Mouse (Mus musculus): ENCODE results near the gene Nrxn2. TPM values are rescaled to one million over a fixed set of nuclear protein-coding genes. Genes with fewer than 3 reads are reported as not detected.

Gene Nrxn2
- polyA plus RNA-seq, 1 experiment from 2014 or later = 54.1 TPM

- Histone ChIP-seq H3K9me3 (ENCODE audit: control insufficient read depth, low read length) (no peaks in the 10 kb centered on the region), H3K27me3 (ENCODE audit: control insufficient read depth, insufficient read depth, low read length) (no peaks in the 10 kb centered on the region; the same call in 1 of the 2 replicates), H3K36me3 (ENCODE audit: control insufficient read depth, insufficient read depth, low read length) (no peaks in the 10 kb centered on the region), H3K4me1 (ENCODE audit: control insufficient read depth, insufficient read depth, low read length) (no peaks in the 10 kb centered on the region), H3K27ac (replicated peaks; ENCODE audit: low read depth, low read length) (no peak overlapping the region), H3K4me3 (replicated peaks; ENCODE audit: low read depth, low read length) (no peak overlapping the region), H3K4me2 (ENCODE audit: low read length) (no peak overlapping the region), H3K9ac (replicated peaks; ENCODE audit: low read length) (no peak overlapping the region)
- WGBS = 72% methylated on average over 8 of the region's 8 CpGs
- no peak for ATAC-seq (ENCODE audit: low FRiP score, low TSS enrichment)
- DNase-seq = no peak
Observed at GRCm38 (mm10) chr19:6407109-6407508, 11.4 kb upstream of the Nrxn2 start.

- 52% methylated on average over 16 of the region's 16 CpGs for WGBS
- Histone ChIP-seq H3K4me2 (ENCODE audit: low read length) (no peak overlapping the region), H3K27me3 (ENCODE audit: control insufficient read depth, insufficient read depth, low read length) (no peaks in the 10 kb centered on the region), H3K4me3 (replicated peaks; ENCODE audit: low read depth, low read length) (no peak overlapping the region), H3K9ac (replicated peaks; ENCODE audit: low read length) (no peak overlapping the region), H3K36me3 (ENCODE audit: control insufficient read depth, insufficient read depth, low read length) (no peaks in the 10 kb centered on the region), H3K4me1 (ENCODE audit: control insufficient read depth, insufficient read depth, low read length) (no peaks in the 10 kb centered on the region), H3K27ac (replicated peaks; ENCODE audit: low read depth, low read length) (no peak overlapping the region), H3K9me3 (ENCODE audit: control insufficient read depth, low read length) (no peaks in the 10 kb centered on the region)
- DNase-seq = no peak
- no peak for ATAC-seq (ENCODE audit: low FRiP score, low TSS enrichment)
Observed at GRCm38 (mm10) chr19:6407816-6408510, 10.6 kb upstream of the Nrxn2 start.

GRCm38 (mm10) chr19:6408749-6409148 is 9.8 kb upstream of the Nrxn2 start:
- no peak overlapping the region for H3K4me3 ChIP-seq (replicated peaks; ENCODE audit: low read depth, low read length)
- no peaks in the 10 kb centered on the region for H3K27me3 ChIP-seq (ENCODE audit: control insufficient read depth, insufficient read depth, low read length)
- ATAC-seq (ENCODE audit: low FRiP score, low TSS enrichment) = no peak
- no peak overlapping the region for H3K9ac ChIP-seq (replicated peaks; ENCODE audit: low read length)
- no peaks in the 10 kb centered on the region for H3K36me3 ChIP-seq (ENCODE audit: control insufficient read depth, insufficient read depth, low read length)
- no peak for DNase-seq
- no peaks in the 10 kb centered on the region for H3K4me1 ChIP-seq (ENCODE audit: control insufficient read depth, insufficient read depth, low read length)
- no peak overlapping the region for H3K27ac ChIP-seq (replicated peaks; ENCODE audit: low read depth, low read length)
- no peaks in the 10 kb centered on the region for H3K9me3 ChIP-seq (ENCODE audit: control insufficient read depth, low read length)
- WGBS = 76% methylated on average over 8 of the region's 8 CpGs
- H3K4me2 ChIP-seq (ENCODE audit: low read length) = no peak overlapping the region

- WGBS = 83% methylated on average over 5 of the region's 5 CpGs
- no peak overlapping the region for H3K4me3 ChIP-seq (replicated peaks; ENCODE audit: low read depth, low read length)
- no peaks in the 10 kb centered on the region for H3K4me1 ChIP-seq (ENCODE audit: control insufficient read depth, insufficient read depth, low read length)
- no peak overlapping the region for H3K4me2 ChIP-seq (ENCODE audit: low read length)
- no peaks in the 10 kb centered on the region for H3K27me3 ChIP-seq (ENCODE audit: control insufficient read depth, insufficient read depth, low read length)
- ATAC-seq (ENCODE audit: low FRiP score, low TSS enrichment) (no peak), DNase-seq (no peak)
- no peak overlapping the region for H3K9ac ChIP-seq (replicated peaks; ENCODE audit: low read length)
- no peaks in the 10 kb centered on the region for H3K9me3 ChIP-seq (ENCODE audit: control insufficient read depth, low read length)
- no peaks in the 10 kb centered on the region for H3K36me3 ChIP-seq (ENCODE audit: control insufficient read depth, insufficient read depth, low read length)
- H3K27ac ChIP-seq (replicated peaks; ENCODE audit: low read depth, low read length) = no peak overlapping the region
Observed at GRCm38 (mm10) chr19:6409176-6409575, 9.4 kb upstream of the Nrxn2 start.

- no peak overlapping the region for H3K27ac ChIP-seq (replicated peaks; ENCODE audit: low read depth, low read length)
- DNase-seq = no peak
- no peak overlapping the region for H3K4me2 ChIP-seq (ENCODE audit: low read length)
- no peaks in the 10 kb centered on the region; the same call in 1 of the 2 replicates for H3K4me1 ChIP-seq (ENCODE audit: control insufficient read depth, insufficient read depth, low read length)
- no peak overlapping the region for H3K9ac ChIP-seq (replicated peaks; ENCODE audit: low read length)
- ATAC-seq (ENCODE audit: low FRiP score, low TSS enrichment) = no peak
- no peak overlapping the region for H3K4me3 ChIP-seq (replicated peaks; ENCODE audit: low read depth, low read length)
- H3K36me3 ChIP-seq (ENCODE audit: control insufficient read depth, insufficient read depth, low read length) = no peaks in the 10 kb centered on the region
- H3K9me3 ChIP-seq (ENCODE audit: control insufficient read depth, low read length) = no peaks in the 10 kb centered on the region
- WGBS = 88% methylated on average over 5 of the region's 5 CpGs
- no peaks in the 10 kb centered on the region for H3K27me3 ChIP-seq (ENCODE audit: control insufficient read depth, insufficient read depth, low read length)
Observed at GRCm38 (mm10) chr19:6409936-6410335, 8.6 kb upstream of the Nrxn2 start.

- H3K9ac ChIP-seq (replicated peaks; ENCODE audit: low read length) = no peak overlapping the region
- 68% methylated on average over 14 of the region's 14 CpGs for WGBS
- DNase-seq = no peak
Observed at GRCm38 (mm10) chr19:6412798-6413197, 5.7 kb upstream of the Nrxn2 start.

GRCm38 (mm10) chr19:6415454-6415853 is 3.1 kb upstream of the Nrxn2 start:
- Histone ChIP-seq H3K36me3 (ENCODE audit: control insufficient read depth, insufficient read depth, low read length) (no peaks in the 10 kb centered on the region), H3K9ac (replicated peaks; ENCODE audit: low read length) (peak overlapping the region; percentile 36; the same call in 1 of the 2 replicates), H3K4me1 (ENCODE audit: control insufficient read depth, insufficient read depth, low read length) (peaks cover 38% of the 10 kb centered on the region), H3K4me2 (ENCODE audit: low read length) (peak overlapping the region; percentile 3), H3K9me3 (ENCODE audit: control insufficient read depth, low read length) (no peaks in the 10 kb centered on the region), H3K27ac (replicated peaks; ENCODE audit: low read depth, low read length) (peak overlapping the region; percentile 84), H3K27me3 (ENCODE audit: control insufficient read depth, insufficient read depth, low read length) (no peaks in the 10 kb centered on the region), H3K4me3 (replicated peaks; ENCODE audit: low read depth, low read length) (no peak overlapping the region)
- DNase-seq (peak; percentile 35), ATAC-seq (ENCODE audit: low FRiP score, low TSS enrichment) (no peak)
- 22% methylated on average over 6 of the region's 6 CpGs for WGBS

More at GRCm38 (mm10) chr19:6412798-6413197, 5.7 kb upstream of the Nrxn2 start:
- no peak overlapping the region for H3K4me3 ChIP-seq (replicated peaks; ENCODE audit: low read depth, low read length)
- no peak overlapping the region for H3K27ac ChIP-seq (replicated peaks; ENCODE audit: low read depth, low read length)
- no peaks in the 10 kb centered on the region for H3K36me3 ChIP-seq (ENCODE audit: control insufficient read depth, insufficient read depth, low read length)
- H3K4me1 ChIP-seq (ENCODE audit: control insufficient read depth, insufficient read depth, low read length) = peaks cover 28% of the 10 kb centered on the region
- no peaks in the 10 kb centered on the region for H3K27me3 ChIP-seq (ENCODE audit: control insufficient read depth, insufficient read depth, low read length)
- no peak overlapping the region for H3K4me2 ChIP-seq (ENCODE audit: low read length)
- no peaks in the 10 kb centered on the region for H3K9me3 ChIP-seq (ENCODE audit: control insufficient read depth, low read length)
- ATAC-seq (ENCODE audit: low FRiP score, low TSS enrichment) = no peak

GRCm38 (mm10) chr19:6416124-6416770 is 2.3 kb upstream of the Nrxn2 start:
- peak; percentile 89 for DNase-seq
- 2% methylated on average over 9 of the region's 9 CpGs for WGBS
- Histone ChIP-seq H3K27ac (replicated peaks; ENCODE audit: low read depth, low read length) (peak overlapping the region; percentile 84), H3K9ac (replicated peaks; ENCODE audit: low read length) (peak overlapping the region; percentile 36; the same call in 1 of the 2 replicates), H3K36me3 (ENCODE audit: control insufficient read depth, insufficient read depth, low read length) (no peaks in the 10 kb centered on the region), H3K9me3 (ENCODE audit: control insufficient read depth, low read length) (no peaks in the 10 kb centered on the region), H3K4me2 (ENCODE audit: low read length) (peak overlapping the region; percentile 3), H3K4me3 (replicated peaks; ENCODE audit: low read depth, low read length) (no peak overlapping the region), H3K27me3 (ENCODE audit: control insufficient read depth, insufficient read depth, low read length) (no peaks in the 10 kb centered on the region), H3K4me1 (ENCODE audit: control insufficient read depth, insufficient read depth, low read length) (peaks cover 46% of the 10 kb centered on the region)
- ATAC-seq (ENCODE audit: low FRiP score, low TSS enrichment) = peak; percentile 53
